Mouse (Mus musculus): ENCODE data around the gene Bscl2.
A peak's percentile ranks its signal among the peaks of the same experiment; 100 is the strongest.
"Not testable (repeated sequence)": the region's sequence is repeated elsewhere in the genome, so short reads cannot be mapped to it uniquely, and the experiment has no call there.

Bscl2 gene

DNA sequence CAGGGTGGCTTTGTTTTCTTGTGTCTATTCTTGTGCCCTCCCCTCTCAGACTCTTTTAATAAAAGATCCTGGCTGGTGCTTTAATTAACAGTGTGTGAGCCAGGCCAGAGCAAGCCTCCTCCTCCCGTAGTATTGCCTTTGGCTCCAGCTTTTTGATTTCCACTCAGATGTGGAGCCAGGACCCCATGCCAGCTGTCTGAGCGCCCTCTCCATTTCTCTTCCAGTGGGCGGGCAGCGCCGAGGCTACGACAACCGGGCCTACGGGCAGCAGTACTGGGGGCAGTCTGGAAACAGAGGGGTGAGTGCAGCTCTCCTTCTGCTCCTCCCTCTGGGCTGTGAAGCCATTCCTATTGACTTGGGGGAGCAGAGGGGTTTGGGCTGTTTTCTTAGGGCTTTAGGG, 6.6 kb upstream of the Bscl2 start:
- no peak for DNase-seq (ENCODE audit: low read depth, low spot score)

DNA sequence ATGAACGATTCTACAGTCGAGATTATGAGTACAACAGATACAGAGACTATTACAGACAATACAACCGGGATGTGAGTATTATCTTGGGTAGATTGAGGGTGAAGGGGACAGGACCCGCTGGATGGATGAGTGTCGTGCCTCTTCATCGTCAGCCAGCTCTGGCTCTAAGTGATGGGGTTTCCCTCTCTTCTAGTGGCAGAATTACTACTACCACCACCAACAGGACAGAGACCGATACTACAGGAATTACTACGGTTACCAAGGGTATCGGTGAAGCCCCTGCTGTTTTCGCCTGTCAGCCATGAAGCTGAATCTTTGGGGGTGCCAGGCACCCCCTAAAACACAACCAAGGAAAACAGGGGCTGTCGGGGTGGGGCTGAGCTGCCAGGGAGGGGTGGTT, 6.0 kb upstream of the Bscl2 start:
- DNase-seq (ENCODE audit: low read depth, low spot score) = no peak

DNA sequence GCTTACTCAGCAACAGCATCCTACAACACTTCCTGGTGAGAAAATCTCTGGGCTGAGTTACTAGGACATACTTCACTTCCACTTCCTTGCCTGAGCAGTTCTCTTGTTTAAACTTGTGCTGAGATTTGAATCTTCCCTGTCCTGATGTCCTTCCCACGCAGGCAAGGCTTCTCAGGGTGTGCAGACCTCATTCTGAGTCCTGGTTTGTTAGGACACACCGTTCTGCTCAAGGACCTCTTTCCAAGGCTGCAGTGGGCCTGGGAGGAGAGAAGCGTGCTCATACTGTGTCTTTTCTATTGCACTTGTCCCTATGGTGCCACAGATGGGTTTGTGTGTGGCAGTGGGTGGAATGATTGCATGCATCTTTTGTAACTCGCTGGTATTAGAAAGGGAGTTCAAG, 4.3 kb upstream of the Bscl2 start:
- DNase-seq (ENCODE audit: low read depth, low spot score) = no peak

DNA sequence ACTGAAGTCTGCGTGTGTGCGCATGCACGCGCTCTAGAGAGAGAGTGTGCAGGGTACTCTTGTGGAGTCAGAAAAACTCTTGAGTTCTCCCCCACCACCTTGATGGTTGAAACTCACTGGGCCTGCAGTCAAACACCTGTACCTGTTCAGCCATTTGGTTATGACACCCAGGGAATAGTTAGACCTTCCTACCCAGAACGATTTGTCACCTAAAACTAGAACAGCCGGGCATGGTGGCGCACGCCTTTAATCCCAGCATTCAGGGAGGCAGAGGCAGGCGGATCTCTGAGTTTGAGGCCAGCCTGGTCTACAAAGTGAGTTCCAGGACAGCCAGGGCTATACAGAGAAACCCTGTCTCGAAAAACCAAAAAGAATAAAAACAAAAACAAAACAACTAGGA, 940 bp upstream of the Bscl2 start:
- DNase-seq (ENCODE audit: low read depth, low spot score) = not testable (repeated sequence)

DNA sequence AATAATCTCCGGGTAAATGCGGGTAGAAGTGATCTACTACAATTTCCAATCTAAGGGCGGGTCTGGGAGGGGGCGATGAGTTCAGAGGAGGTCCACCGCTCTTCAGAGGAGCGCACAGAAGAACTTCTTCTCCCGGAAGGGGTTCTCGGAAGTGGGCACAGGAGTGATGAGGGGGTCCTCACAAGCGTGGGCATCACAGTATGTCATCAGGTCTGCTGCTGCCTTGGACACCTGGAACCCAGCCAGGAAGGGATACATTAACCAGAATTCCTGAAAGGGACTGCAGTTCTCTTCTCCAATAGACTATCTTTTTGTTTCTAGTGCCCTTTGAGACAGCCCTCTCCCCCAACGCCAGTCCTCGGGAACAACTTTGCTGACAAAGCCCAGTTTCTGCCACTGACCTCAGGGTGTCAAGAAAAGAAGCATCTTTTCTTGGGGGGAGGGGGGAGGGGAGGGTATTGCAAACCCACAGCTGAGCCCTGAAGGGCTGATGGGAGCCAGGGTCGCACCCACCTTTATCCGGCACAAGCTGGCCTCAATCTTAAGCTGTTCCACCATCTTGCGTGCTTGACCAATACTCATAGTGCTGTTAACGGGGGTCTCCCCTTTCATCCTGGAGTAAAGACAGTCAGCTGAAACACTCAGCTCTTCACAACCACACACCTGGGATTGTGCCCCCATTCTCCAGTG, 919 bp downstream of the Bscl2 start:
- DNase-seq (ENCODE audit: low read depth, low spot score) = no peak

DNA sequence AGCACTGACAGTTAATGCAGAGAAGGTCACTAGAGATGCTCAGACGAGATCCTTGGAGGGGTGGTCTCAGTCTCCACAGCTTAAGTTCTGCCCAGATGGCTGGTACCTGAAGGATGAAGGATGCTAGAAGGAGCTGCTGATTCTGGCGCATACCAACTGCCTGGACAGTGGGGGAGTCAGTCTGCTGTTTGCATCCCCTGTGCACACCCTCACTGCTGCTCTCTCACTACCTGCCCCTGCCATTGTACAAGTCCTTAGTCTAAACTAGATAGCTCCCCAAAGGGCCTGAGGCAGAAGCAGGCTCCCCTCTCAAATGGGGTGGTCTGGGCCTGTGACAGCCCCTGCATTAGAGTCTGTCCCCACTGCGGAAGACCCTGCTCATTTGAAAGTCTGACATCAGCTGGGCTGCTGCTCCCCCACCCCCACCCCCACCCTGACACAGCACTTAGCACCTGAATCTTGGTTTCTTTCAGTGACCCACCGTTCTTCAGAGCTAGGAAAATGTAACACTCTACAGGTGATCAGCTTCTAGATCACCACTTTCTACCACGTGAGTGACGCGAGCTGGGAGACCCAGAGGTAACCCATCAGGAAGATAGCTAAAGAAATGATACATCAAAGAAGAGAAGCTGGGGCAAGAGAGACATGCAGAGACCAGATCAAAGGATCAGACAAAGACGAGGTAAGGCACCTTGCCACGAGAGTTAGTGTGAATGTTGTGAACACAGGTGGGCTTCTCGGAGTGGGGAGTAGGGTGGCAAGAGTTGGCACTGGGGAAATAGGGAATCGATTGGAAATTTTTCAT, 2.0 kb downstream of the Bscl2 start, which contains the start of gene Gng3:
Gene Gng3 (minus strand): TSS at position 92 of the 805 bp plus-strand sequence.
- no peak for DNase-seq (ENCODE audit: low read depth, low spot score)

DNA sequence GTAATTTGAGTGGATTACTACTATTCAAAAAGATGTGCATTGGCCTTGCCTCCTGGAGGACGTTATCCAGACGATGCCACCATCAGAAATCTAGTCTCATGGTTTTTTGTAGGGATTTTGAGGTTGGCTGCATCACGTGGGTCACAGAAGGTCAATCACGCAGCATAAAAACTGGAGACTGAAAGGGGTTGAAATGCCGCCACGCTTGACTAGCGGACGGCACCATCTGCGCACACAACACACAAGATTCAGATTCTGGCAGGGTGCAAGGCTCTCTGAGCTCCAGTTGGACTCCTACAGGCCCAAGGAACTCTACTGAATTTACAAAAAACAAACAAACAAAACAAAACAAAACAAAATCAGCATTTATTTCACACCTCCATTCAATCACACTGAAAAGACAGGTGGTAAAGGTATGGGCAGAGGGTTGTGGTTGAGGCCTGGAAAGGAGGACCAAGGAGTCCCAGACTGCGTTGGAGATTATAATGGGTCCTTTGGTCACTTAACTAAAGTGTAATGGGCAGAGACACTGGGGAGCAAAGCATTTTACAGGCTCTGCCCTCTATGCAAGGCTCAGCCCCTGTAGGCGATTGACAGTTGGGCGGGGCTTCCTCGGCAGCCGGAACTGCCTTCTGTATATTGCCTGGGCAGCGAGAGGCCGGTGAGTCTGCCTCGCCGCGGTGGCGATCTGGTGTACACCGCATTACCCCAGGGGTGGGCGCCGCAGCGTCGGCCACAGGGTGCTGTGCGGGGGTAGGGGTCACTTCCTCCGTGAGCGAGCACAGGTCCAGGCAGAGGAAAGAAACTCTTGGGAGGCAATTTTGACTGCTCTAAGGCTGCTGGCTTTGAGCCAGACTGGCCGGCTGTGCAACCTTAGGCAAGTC, 2.9 kb downstream of the Bscl2 start:
- no peak for DNase-seq (ENCODE audit: low read depth, low spot score)

DNA sequence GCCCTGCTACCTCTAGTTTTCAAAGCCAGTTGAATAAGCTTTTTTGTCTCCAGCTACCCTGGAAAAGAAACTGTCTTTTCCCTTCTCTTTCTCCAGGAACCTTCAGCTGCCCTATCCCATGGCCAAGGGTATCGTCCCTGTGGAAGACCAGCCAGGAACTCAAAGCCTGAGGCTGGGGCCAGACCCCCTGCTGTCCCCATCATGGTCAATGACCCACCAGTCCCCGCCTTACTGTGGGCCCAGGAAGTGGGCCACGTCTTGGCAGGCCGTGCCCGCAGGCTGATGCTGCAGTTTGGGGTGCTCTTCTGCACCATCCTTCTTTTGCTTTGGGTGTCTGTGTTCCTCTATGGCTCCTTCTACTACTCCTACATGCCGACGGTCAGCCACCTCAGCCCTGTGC, 3.7 kb downstream of the Bscl2 start:
- no peak for DNase-seq (ENCODE audit: low read depth, low spot score)

DNA sequence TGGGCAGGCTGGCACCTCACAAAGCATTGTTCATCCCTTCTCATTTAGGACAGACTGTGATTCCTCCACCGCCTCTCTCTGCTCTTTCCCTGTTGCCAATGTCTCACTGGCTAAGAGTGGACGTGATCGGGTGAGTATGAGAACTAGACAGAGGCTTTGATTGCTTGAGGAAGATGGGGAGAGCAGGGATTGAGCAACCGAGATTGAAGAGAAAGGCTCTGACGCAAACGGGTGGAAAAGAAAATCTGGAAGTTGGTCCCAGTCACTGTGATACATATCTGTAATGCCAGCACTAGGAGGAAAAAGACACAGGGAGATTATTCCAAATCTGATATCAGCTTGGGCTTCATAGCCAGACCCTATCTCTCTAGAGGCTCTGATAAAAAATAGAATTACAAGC, 5.7 kb downstream of the Bscl2 start:
- no peak for DNase-seq (ENCODE audit: low read depth, low spot score)

DNA sequence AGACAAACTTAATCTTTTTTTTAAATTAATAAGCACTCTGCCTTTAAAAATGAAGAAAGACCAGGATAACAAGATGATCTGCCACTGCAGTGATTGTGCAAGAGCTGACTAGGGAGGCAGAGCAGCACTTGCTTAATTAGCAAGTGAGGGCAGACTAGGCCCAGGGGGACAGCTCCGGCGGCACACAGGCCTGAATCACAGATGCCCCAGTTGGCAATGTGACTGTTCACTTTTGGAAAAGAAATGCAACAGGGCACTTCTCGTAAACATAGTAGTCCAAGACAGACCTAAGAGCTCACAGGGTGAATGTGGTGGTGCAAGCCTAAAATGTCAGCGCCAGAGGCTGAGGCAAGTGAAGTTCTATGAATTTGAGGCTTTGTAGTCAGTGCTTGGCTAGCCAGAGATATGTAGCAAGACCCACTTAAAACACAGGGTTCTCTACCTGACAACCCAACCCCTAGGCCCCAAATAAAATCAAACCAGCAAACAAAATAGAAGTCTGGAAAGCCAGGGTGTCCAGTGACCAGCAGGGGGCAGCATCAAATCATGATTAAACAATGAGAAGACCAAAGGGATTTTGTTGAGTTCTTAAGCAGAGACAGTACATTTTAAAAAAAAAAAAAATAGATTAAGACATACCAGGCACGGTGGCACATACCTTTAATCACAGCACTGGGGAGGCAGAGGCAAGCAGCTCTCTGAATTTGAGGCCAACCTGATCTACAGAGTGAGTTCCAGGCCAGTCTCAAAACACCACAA, 7.3 kb downstream of the Bscl2 start:
- peak; percentile 76 for DNase-seq (ENCODE audit: low read depth, low spot score)

DNA sequence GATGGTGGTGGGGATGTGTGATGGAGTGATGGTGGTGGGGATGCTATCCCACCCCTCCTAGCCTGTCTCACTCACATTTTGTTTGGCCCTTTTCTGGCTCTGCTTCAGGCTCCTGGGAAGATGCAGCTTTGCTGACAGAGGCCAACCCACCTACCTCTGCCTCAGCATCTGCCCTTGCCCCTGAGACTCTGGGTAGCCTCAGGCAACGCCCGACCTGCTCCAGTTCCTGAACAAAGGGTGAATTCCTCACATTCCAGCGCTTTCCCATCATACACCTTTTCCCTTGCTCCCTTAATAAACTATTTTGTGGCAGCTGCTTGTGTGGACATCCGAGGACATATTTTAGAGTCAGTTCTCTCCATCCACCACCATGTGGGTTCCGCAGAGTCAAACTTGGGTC, 11.1 kb downstream of the Bscl2 start:
- DNase-seq (ENCODE audit: low read depth, low spot score) = no peak

DNA sequence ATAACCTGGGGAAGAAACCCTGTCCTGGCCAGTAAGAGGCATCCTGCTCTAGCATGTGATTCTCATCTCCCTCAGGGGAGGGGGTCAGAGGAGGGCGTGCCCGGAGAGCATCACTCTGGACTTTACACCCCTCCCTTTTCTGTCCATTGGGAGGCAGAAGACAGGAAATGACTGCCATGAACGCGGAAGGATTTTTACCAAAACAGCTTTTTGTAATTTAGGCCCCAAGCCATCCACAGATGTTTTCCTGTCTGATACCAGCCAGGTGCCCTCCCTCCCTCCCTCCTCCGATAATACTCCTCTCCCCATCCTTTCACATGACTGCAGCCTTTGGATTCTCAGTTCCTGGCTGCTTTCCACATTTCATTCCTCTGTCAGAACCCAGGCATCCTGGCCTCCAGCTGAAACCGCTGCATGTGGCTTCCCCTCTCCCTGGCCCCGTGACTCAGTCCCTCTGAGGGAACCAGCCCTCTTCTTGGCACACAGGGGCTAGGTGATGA, 13.2 kb downstream of the Bscl2 start, which contains the start of gene Lrrn4cl:
Gene Lrrn4cl (plus strand): TSS at position 367 of the 500 bp plus-strand sequence.
- no peak for DNase-seq (ENCODE audit: low read depth, low spot score)

DNA sequence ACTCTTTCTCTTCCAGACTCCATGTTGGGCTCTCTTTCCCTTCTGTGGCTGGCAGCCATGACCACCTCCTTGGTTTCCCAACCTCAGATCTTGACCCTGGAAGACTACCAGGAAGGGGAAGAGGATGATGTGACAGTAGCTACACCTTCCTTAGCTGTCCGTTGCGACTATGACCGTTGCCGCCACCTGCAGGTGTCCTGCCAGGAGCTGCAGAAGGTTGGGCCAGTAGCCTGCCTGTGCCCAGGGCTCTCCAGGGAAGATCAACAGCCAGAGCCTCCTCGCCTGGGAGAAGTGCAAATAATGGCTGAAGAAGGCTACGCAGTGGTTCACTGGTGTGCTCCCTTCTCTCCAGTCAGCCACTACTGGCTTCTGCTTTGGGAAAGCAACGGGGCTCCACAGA, 14.4 kb downstream of the Bscl2 start:
- no peak for DNase-seq (ENCODE audit: low read depth, low spot score)

DNA sequence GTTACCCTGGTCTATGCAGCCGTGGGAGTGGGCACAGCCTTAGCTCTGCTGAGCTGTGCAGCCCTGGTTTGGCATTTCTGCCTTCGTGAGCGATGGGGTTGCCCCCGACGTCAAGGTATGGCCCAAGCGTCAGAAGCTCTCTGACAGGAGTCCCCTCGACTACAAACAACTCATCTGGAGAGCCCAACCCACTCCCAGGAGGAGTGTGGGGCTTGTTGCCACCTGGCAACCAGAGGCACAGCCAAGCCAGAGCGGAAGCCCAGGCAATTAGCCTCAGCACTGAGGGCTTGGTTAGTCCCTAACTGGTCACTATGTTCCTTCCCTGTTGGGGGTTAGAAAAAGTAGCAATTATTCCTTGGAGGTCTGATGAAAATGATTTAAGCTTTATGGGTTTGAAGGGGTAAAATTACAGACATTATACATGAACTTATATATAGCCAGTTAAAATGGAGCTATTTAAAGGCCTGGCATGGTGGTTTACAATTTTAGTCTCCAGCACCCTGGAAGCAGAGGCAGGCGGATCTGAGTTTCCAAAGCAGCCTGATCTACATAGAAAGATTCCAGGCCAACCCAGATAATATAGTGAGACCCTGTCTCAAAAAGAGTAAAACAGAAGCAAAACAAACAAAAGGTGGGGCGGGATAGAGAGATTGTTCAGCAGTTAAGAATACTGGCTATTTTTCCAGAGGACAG, 15.1 kb downstream of the Bscl2 start:
- no peak for DNase-seq (ENCODE audit: low read depth, low spot score)

DNA sequence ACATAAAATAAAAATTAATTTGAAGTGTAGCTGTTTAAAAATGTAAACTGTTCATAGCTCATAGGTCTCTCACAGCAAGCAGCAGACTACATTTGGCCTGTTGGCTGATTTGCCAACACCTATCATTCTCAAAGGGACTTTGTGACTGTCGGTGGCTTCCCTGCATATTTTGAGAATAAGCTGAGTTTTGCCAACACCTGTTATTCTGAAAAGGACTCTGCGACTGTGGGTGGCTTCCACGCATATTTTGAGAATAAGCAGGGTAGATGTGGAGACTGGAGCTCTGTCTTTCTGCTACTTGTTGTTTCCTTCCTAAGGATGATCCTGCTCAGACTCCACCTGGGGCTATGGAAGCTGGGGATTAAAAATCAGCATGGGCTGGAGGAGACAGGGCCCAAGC, 15.8 kb downstream of the Bscl2 start:
- no peak for DNase-seq (ENCODE audit: low read depth, low spot score)

DNA sequence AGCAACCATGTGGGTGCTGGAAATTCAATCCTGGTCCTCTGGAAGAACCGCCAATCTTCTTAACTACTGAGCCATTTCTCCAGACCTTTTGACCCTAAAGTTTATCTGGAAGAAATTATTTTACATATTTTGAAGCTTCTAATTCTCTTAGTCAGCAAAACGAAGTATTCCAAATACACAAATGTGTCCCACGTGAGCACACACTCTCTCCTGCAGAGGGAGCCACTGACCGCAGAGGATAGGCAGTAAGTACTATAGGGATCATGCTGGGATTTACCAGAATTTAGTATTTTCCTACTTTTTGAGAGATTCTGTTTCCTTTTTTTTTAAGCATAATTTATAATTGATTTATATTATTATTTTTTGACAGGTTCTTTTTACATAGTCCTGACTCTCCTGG, 20.4 kb downstream of the Bscl2 start:
- DNase-seq (ENCODE audit: low read depth, low spot score) = no peak

DNA sequence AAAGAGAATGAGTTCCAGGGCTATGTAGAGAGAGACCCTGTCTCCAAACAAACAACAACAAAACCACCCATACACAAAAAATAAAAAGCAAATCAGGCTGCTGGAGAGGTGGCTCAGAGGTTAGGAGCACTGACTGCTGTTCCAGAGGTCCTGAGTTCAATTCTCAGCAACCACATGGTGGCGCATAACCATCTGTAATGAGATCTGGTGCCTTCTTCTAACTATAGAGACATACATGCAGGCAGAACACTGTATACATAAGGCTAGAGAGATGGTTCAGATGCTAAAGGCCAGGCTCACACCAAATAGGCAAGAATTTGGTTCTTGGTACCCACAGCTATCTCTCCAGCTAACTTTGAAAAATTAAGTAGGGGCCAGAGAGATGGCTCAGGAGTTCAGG, 21.8 kb downstream of the Bscl2 start:
- no peak for DNase-seq (ENCODE audit: low read depth, low spot score)

DNA sequence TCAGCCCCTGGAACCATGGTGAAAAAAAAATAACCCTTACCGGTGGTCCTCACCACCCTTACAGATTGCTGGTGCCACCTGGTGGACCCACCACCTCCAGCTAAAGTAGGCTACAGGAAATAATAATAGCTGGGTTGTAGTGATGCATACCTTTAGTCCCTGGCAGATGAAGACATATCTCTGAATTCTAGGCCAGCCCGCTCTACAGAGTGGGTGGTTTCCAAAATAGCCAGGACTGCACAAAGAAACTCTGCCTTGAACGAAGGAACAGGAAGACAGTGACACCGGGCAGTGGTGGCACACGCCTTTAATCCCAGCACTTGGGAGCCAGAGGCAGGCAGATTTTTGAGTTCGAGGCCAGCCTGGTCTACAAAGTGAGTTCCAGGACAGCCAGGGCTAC, 27.0 kb downstream of the Bscl2 start:
- DNase-seq (ENCODE audit: low read depth, low spot score) = no peak

DNA sequence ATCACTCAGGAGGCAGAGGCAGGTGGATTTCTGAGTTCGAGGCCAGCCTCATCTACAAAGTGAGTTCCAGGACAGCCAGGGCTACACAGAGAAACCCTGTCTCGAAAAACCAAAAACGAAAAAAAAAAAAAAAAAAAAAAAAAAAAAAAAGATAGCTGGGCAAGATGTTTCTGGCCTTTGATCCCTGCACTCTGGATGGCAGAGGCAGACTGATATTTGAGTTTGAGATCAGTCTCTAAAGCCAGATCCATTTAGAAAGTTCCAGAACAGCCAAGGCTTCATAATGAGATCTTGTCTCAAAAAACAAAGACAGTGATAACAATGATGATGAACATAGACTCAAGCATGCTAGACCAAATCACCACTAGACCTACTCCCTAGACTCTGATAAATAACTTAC, 33.1 kb downstream of the Bscl2 start:
- not testable (repeated sequence) for DNase-seq (ENCODE audit: low read depth, low spot score)

DNA sequence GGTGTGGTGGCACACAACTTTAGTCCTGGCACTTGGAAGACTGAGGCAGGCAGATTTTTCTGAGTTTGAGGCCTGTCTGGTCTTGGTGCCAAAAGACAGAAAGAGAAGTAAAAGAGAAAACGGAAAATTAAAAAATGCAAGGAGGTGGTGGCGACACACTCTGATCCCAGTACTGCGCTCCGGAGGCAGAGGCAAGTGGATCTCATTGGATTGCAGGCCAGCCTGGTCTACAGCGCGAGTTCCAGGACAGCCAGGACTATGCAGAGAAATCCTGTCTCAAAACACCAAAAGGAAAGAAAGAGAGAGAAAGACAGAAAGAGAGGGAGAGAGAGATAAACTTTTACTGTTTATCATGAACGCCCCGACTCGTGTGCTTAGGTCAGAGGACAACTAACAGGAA, 33.6 kb downstream of the Bscl2 start:
- DNase-seq (ENCODE audit: low read depth, low spot score) = no peak
